Mouse (Mus musculus) neural tube, embryonic 14.5 days (tissue): ENCODE measurements around the gene Ccr1l1. TPM values are rescaled to one million over a fixed set of nuclear protein-coding genes. Genes with fewer than 3 reads are reported as not detected.

ENCODE experiments used
- ATAC-seq: fragments of 200-750 bp; cut with Nextera tagmentation; 2 replicates; pipeline ENCODE4 v1.8.0; 2017; ENCODE audit warnings: low read depth, mild to moderate bottlenecking, moderate TSS enrichment, moderate library complexity
- H3K27ac ChIP-seq: fragments of 300-500 bp; sonication (generic); 2 replicates; pipeline ENCODE4 v1.5.1; 2014; ENCODE audit warnings: low read depth, mild to moderate bottlenecking, control low read depth, low read length, moderate library complexity, mixed read lengths
- H3K27me3 ChIP-seq: fragments of 300-500 bp; sonication (generic); 2 replicates; pipeline ENCODE4 v1.6.1; 2014; ENCODE audit warnings: low read length; ENCODE audit not compliant: control insufficient read depth, insufficient read depth
- H3K36me3 ChIP-seq: fragments of 300-500 bp; sonication (generic); 2 replicates; pipeline ENCODE4 v1.6.1; 2014; ENCODE audit warnings: low read length, mixed read lengths; ENCODE audit not compliant: control insufficient read depth, insufficient read depth
- H3K4me1 ChIP-seq: fragments of 300-500 bp; sonication (generic); 2 replicates; pipeline ENCODE4 v1.6.1; 2014; ENCODE audit warnings: low read length; ENCODE audit not compliant: control insufficient read depth, insufficient read depth
- H3K4me2 ChIP-seq: fragments of 300-500 bp; sonication (generic); 2 replicates; pipeline ENCODE4 v1.6.1; 2014; ENCODE audit warnings: mild to moderate bottlenecking, low read depth, low read length, control low read depth
- H3K4me3 ChIP-seq: fragments of 300-500 bp; sonication (generic); 2 replicates; pipeline ENCODE4 v1.5.1; 2014; ENCODE audit warnings: low read depth, low read length, control low read depth, mixed read lengths
- H3K9ac ChIP-seq: fragments of 300-500 bp; sonication (generic); replicated peaks from 2 replicates; pipeline ENCODE4 v1.6.1; 2014; ENCODE audit warnings: low read depth, mild to moderate bottlenecking, control low read depth, low read length, mixed read lengths
- H3K9me3 ChIP-seq: fragments of 300-500 bp; sonication (generic); 2 replicates; pipeline ENCODE4 v1.6.1; 2016; ENCODE audit warnings: low read length; ENCODE audit not compliant: control insufficient read depth
- WGBS: fragments of 180-500 bp; shearing (Covaris S2); extraction: QIAGEN DNeasy Blood & Tissue Kit; methylation state at CpG from one replicate; pipeline ENCODE4 v1.1.7; 2014; 5-methylcytosine and 5-hydroxymethylcytosine counted together
- polyA plus RNA-seq: library from polyadenylated mRNA; unstranded; fragments of >200 nt; fragmentation: Nextera tagmentation; extraction: Ambion mirVana; gene quantifications from 2 replicates; pipeline ENCODE4 v1.2.1, GENCODE M21; 2014

Gene Ccr1l1
- polyA plus RNA-seq, 1 experiment from 2014 or later, result not detected

DNA sequence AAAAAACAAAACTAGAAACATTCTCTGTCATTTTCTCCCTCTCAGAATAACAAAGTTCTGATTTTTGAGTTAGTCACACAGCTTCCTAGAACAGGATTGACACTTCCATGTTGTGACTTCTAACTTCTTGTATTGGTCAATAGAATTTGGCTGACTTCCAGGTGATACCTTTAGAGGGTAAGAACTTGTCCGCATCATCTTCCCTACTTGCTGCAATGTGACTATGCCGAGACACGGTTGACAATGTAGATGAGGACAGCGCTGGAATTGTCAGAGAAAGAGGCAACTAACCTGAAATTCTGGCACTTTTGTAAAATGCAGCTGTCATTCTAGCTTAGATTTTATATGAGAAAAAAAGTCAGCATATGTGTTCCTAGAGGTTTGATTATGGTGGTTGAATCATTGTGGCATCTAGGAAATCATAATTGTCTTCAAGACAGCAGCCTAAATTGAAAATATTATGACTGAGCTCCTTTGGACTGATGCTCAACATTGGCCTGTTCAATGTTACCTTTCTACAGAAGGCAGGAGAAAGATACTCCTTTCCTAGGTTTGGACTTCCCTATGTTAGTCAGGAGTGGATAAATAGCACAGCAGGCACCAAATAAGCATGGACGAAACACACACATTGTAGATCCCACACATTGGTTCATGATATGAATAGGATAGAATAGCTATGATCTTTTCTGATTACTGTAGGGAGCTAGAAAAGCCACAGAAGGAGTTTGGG is 44.3 kb downstream of the Ccr1l1 start:
- Histone ChIP-seq H3K4me2 (no peak overlapping the region), H3K27me3 (no peaks in the 10 kb centered on the region), H3K9ac (no peak overlapping the region), H3K27ac (no peak overlapping the region), H3K36me3 (no peaks in the 10 kb centered on the region), H3K4me1 (no peaks in the 10 kb centered on the region), H3K9me3 (no peaks in the 10 kb centered on the region), H3K4me3 (no peak overlapping the region)
- WGBS, result 92% methylated on average over 5 of the region's 5 CpGs
- ATAC-seq, result no peak

DNA sequence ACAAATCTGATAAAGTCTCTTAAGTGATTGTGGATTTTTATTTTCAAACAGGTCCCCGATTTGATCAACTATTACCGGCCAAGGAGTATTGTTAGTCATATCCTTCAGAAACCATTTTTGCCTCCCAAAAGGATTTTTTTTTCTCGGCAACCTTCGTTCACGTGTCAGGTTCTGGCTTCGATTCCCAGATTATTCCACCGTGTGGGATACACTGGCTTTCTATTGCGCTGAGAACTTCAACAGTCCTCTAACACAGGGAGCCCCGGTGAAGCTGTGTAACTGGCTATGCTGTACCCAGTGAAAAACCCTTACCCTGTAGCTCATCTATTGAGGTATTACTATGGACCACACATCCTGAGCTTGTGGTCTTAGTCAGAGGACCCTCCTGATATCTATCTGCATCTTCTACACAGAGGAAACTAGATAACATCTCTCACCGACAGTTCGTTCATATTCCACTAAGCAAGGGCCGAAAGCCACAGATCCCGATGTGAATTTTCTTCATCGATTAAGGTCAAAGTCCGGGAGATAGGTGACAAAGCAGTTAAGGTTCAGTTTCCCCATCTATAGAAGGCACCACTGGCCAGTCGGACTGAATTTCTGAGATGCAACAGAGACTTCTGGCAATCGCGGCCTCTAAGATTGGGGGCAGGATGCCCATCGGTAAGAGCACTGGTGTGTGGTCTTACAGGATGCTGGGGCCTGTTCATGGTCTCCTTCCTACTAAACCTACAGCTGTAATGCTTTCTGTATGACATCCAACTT is 45.1 kb downstream of the Ccr1l1 start:
- Histone ChIP-seq H3K36me3 (no peaks in the 10 kb centered on the region), H3K9ac (no peak overlapping the region), H3K9me3 (no peaks in the 10 kb centered on the region), H3K4me1 (no peaks in the 10 kb centered on the region), H3K27ac (no peak overlapping the region), H3K4me3 (no peak overlapping the region), H3K4me2 (no peak overlapping the region), H3K27me3 (no peaks in the 10 kb centered on the region)
- 95% methylated on average over 19 of the region's 19 CpGs for WGBS
- ATAC-seq, result no peak

DNA sequence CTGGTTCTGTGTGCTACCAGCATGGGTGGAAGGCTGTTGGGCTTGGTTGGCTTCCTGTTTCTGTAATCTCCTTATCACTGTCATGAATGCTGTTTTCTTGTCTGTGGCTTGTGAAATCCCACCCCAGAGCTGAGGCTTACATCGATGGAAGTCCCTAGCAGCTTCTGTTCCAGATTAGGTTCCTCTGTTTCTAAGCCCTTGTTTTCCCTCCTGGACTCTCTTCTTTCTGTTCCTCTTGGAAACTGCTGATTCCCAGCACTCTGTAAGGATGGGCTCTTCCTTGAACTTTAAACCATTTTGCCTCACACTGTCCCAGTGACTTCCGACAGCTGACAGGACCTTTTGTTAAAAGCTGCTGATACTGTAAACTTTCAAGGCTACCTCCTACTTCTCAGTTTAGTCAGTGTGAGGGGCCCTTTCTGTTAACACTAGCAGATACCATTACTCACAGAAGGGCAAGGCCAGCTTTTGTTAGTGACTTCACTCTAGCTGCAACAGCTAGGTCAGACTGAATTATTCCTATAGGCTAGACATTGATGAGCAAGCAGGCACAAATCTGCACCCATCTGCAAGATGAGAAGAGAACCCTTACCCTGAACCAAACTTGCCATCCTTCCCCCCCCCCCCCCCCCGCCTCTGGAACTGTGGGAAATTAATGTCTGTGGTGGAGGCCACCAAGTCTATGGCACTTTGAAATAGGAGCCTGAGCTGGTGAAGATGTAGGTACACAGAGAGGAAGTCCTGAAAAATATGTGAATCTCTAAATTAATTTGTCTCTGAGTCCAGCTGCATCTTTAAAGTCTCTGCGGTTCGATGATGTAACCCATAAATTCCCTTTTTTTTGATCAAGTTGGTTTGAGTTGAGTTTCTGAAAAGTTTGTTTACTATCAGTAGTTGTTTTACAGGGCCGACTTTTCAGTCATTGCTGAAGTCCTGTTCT is 46.2 kb downstream of the Ccr1l1 start:
- Histone ChIP-seq H3K9me3 (no peaks in the 10 kb centered on the region), H3K27ac (no peak overlapping the region), H3K4me3 (no peak overlapping the region), H3K9ac (no peak overlapping the region), H3K36me3 (no peaks in the 10 kb centered on the region), H3K4me1 (no peaks in the 10 kb centered on the region), H3K27me3 (no peaks in the 10 kb centered on the region), H3K4me2 (no peak overlapping the region)
- no peak for ATAC-seq
- WGBS, result 80% methylated on average over 6 of the region's 6 CpGs

DNA sequence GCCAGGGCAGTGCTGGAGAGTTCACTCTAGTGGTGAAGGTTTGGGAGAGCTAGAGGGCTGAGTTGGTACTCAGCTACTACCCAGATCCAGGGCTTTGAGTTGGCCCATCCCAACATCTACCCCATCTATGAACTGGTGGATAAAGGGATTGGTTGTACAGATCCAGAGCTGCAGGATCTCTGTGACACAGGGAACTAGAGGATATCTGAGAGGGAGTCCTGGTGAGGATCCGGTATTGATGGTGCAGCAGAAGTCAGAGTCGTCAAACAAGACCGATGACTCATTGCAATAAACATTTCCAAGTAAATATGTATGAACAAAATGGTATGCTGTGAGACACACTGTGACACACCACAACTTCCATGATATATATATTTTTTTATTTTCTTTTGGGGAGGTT is 47.3 kb downstream of the Ccr1l1 start:
- 97% methylated on average over 3 of the region's 3 CpGs for WGBS
- no peak for ATAC-seq
- H3K4me2 ChIP-seq, result no peak overlapping the region
- H3K36me3 ChIP-seq, result no peaks in the 10 kb centered on the region
- H3K27me3 ChIP-seq, result no peaks in the 10 kb centered on the region
- no peak overlapping the region for H3K9ac ChIP-seq
- H3K4me1 ChIP-seq, result no peaks in the 10 kb centered on the region
- H3K27ac ChIP-seq, result no peak overlapping the region
- no peak overlapping the region for H3K4me3 ChIP-seq
- H3K9me3 ChIP-seq, result no peaks in the 10 kb centered on the region

DNA sequence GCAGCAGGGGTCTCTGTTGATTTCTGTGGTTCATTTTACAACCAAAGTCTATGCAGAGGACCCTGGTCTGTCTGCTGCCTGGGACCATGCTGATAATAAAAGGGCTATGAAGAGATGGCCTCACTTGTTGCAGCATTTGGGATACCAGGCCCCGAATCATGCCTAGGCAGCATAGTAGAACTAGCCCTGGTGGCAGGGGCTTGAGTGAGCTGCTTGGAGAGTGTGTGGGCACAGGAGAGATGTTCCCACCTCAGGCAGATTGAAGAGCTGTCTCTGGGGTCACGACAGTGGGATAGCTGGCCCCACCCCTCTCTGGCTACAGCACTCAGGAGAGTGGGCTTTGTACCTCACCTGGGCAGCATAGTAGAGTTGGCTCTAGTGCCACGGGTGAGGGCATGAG is 47.7 kb downstream of the Ccr1l1 start:
- Histone ChIP-seq H3K4me1 (no peaks in the 10 kb centered on the region), H3K9ac (no peak overlapping the region), H3K4me3 (no peak overlapping the region), H3K36me3 (no peaks in the 10 kb centered on the region), H3K27me3 (no peaks in the 10 kb centered on the region), H3K9me3 (no peaks in the 10 kb centered on the region), H3K4me2 (no peak overlapping the region), H3K27ac (no peak overlapping the region)
- 84% methylated on average over 3 of the region's 3 CpGs for WGBS
- ATAC-seq, result no peak

DNA sequence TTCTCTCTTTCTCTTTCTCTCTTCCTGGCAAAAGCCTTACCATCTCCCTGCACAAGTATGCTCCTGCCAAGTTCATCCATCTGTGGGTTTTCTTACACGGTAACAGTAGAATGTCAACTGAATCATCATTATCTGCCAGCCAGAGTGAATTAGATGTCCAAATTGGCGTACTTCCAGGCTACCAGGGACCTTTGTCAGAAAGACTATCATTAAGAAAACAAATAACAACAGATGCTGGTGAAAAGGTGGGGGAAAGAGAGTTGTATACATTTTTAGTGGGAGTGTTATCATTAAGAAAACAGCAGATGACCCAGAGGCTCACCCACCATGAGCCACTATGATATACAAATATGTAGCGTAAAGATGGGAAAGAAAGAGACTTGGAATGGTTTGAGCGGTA is 48.3 kb downstream of the Ccr1l1 start:
- H3K9me3 ChIP-seq, result no peaks in the 10 kb centered on the region
- ATAC-seq, result no peak
- no peaks in the 10 kb centered on the region for H3K27me3 ChIP-seq
- 84% methylated on average over 4 of the region's 4 CpGs for WGBS
- no peak overlapping the region for H3K4me2 ChIP-seq
- no peak overlapping the region for H3K4me3 ChIP-seq
- H3K4me1 ChIP-seq, result no peaks in the 10 kb centered on the region
- H3K36me3 ChIP-seq, result no peaks in the 10 kb centered on the region
- no peak overlapping the region for H3K27ac ChIP-seq
- no peak overlapping the region for H3K9ac ChIP-seq

DNA sequence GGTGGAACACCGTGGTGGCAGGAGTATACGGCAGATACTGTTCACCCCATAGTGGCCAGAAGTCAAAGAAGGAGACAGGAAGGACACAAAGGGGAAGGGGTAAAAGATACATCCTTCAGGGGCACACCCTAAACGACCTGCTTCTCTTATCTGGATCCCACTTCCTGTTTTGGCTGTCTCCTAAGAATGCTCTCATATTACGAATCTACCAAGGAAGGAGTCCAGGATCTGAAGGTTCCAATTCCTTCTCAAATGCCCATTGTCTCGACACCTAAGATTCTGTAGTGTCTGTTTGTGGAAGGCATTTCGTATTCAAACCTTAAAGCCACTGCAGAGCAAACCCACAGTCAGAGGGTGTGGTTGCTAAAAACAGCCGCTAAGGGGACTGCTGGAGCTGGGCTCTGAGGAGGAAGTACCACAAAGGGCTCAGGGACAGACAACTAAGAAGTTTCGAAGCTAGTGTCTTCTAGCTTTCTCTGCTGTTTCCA is 49.4 kb downstream of the Ccr1l1 start:
- Histone ChIP-seq H3K36me3 (no peaks in the 10 kb centered on the region), H3K27ac (no peak overlapping the region), H3K9me3 (no peaks in the 10 kb centered on the region), H3K9ac (no peak overlapping the region), H3K4me3 (no peak overlapping the region), H3K27me3 (no peaks in the 10 kb centered on the region), H3K4me1 (0 out of 2 replicates have a peak, but pooled peaks cover 2% of the 10 kb centered on the region), H3K4me2 (no peak overlapping the region)
- WGBS, result 62% methylated on average over 8 of the region's 8 CpGs
- no peak for ATAC-seq

DNA sequence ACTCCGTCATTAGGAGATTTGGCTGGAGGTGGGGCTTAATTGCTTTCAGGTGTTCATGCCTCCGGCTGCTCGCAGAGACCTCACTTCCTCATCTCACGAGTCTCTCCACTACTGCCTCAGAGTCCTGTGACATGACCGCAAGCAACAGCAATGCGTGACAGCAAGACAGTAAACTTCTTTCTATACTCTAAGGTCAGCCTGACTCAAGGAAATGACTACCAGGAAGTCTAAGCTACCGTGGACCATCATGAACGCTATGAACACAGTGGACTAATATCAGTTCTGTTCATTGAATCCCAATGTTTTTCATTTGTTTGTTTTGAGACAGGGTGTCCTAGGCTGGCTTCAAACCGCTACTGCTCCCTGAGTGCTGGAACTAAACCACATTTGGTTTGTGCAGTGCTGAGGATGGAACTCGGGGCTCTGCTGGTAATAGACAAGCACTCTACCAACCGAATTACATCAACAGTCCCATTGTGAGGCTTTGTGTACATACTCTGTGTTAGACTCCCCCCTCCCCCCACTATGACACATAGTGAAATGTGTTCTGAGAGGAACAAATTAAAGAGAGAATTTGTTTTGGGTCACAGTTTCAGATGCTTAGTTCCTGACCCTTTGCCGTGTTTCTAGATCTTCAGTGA is 50.0 kb downstream of the Ccr1l1 start:
- H3K9ac ChIP-seq, result no peak overlapping the region
- no peak overlapping the region for H3K4me2 ChIP-seq
- H3K27ac ChIP-seq, result no peak overlapping the region
- ATAC-seq, result no peak
- no peaks in the 10 kb centered on the region for H3K9me3 ChIP-seq
- H3K27me3 ChIP-seq, result no peaks in the 10 kb centered on the region
- H3K4me3 ChIP-seq, result no peak overlapping the region
- 0 out of 2 replicates have a peak, but pooled peaks cover 2% of the 10 kb centered on the region for H3K4me1 ChIP-seq
- WGBS, result 86% methylated on average over 12 of the region's 12 CpGs
- no peaks in the 10 kb centered on the region for H3K36me3 ChIP-seq
